Comparison of ENCODE assay signal across 18 mouse cellular contexts in genomic region chr1:173363436-173363835, GRCm38 (mm10). TPM values are rescaled to one million over a fixed set of nuclear protein-coding genes. Genes with fewer than 3 reads are reported as not detected.
"Had no signal": no experiment of that assay in that cellular context is flagged by ENCODE, and none has a peak within 500 bp of the region (broad histone marks: within the 10 kb centered on the region; RNA-seq: fewer than 3 reads in every experiment).

No protein-coding gene starts in this region.

- DNase-seq: liver, postnatal 0 days; lung, adult 2 months; lung, postnatal 14 days; lung, postnatal 36 days; right cerebral cortex, postnatal 25 days; spleen, adult 18-20 months; thymus, adult 18-20 months; thymus, postnatal 25 days; thymus, postnatal 4 days had no signal

- H3K27me3 ChIP-seq: midbrain, embryonic 13.5 days; midbrain, embryonic 15.5 days; neural tube, embryonic 12.5 days had no signal

- H3K36me3 ChIP-seq: lung, embryonic 15.5 days; midbrain, embryonic 13.5 days; midbrain, embryonic 15.5 days; neural tube, embryonic 12.5 days had no signal

- H3K27ac ChIP-seq: lung, embryonic 15.5 days; macrophage; midbrain, embryonic 13.5 days; midbrain, embryonic 15.5 days; neural tube, embryonic 12.5 days had no signal

- H3K4me3 ChIP-seq: lung, embryonic 15.5 days; megakaryocyte, embryonic 14.5 days; midbrain, embryonic 13.5 days; midbrain, embryonic 15.5 days; neural tube, embryonic 12.5 days had no signal

RNA-seq across cellular contexts. Expression of gene Cadm3, which starts 4.1 kb away (rescaled TPM):
- total RNA-seq: megakaryocyte progenitor cell, adult 5-6 weeks; neutrophil, adult 5-6 weeks had no signal
- polyA plus RNA-seq: macrophage had no signal

RNA-seq across cellular contexts. Expression of gene Ackr1, which starts 29.9 kb away (rescaled TPM):
- total RNA-seq: megakaryocyte progenitor cell, adult 5-6 weeks; monocyte, adult 5-6 weeks; neutrophil, adult 5-6 weeks had no signal
- polyA plus RNA-seq: macrophage had no signal
